Mouse (Mus musculus) olfactory bulb, adult 2 months (tissue): ENCODE data around the gene Sart3.

Experiments
- CTCF ChIP-seq: fragments of 200-500 bp; IDR thresholded peaks from 2 replicates; pipeline ENCODE4 v1.5.1; 2012; ENCODE audit warnings: low read depth, mild to moderate bottlenecking, low read length, moderate library complexity; ENCODE audit not compliant: insufficient read depth
- POLR2A ChIP-seq: fragments of 200-500 bp; IDR thresholded peaks from 2 replicates; pipeline ENCODE4 v1.6.1; 2012; ENCODE audit warnings: mild to moderate bottlenecking, low read depth, low read length, moderate library complexity; ENCODE audit not compliant: insufficient read depth

GRCm38 (mm10) chr5:113748556-113749331 lies 23.6 kb downstream of the Sart3 start:
- no peak for TF ChIP-seq CTCF
- no peak for TF ChIP-seq POLR2A
